Mouse (Mus musculus): ENCODE measurements around the gene Cacul1. TPM values are rescaled to one million over a fixed set of nuclear protein-coding genes. Genes with fewer than 3 reads are reported as not detected.

Gene Cacul1
- polyA plus RNA-seq, 1 experiment = 20.9 TPM

- Histone ChIP-seq H3K4me1 (ENCODE audit: control insufficient read depth, insufficient read depth, low read length) (no peaks in the 10 kb centered on the region), H3K4me3 (ENCODE audit: insufficient read depth, low read length) (no peak overlapping the region), H3K27ac (ENCODE audit: insufficient read depth, low read length) (no peak overlapping the region)
- TF ChIP-seq POLR2A (IDR thresholded peaks at IDR 0.05; ENCODE audit: extremely low read depth, insufficient read depth, low read length) (no peak), CTCF (IDR thresholded peaks at IDR 0.05; ENCODE audit: extremely low read depth, insufficient read depth, low read length) (no peak)
These were observed 80.6 kb downstream of the Cacul1 start for GRCm38 (mm10) chr19:60500209-60500608.

- Histone ChIP-seq H3K4me1 (ENCODE audit: control insufficient read depth, insufficient read depth, low read length) (no peaks in the 10 kb centered on the region), H3K27ac (ENCODE audit: insufficient read depth, low read length) (no peak overlapping the region), H3K4me3 (ENCODE audit: insufficient read depth, low read length) (no peak overlapping the region)
- TF ChIP-seq CTCF (IDR thresholded peaks at IDR 0.05; ENCODE audit: extremely low read depth, insufficient read depth, low read length) (no peak), POLR2A (IDR thresholded peaks at IDR 0.05; ENCODE audit: extremely low read depth, insufficient read depth, low read length) (no peak)
These were observed 83.7 kb downstream of the Cacul1 start for GRCm38 (mm10) chr19:60497171-60497570.

GRCm38 (mm10) chr19:60495772-60496171 lies 85.1 kb downstream of the Cacul1 start:
- H3K4me1 ChIP-seq (ENCODE audit: control insufficient read depth, insufficient read depth, low read length) = no peaks in the 10 kb centered on the region
- TF ChIP-seq CTCF (IDR thresholded peaks at IDR 0.05; ENCODE audit: extremely low read depth, insufficient read depth, low read length) (no peak), POLR2A (IDR thresholded peaks at IDR 0.05; ENCODE audit: extremely low read depth, insufficient read depth, low read length) (no peak)
- no peak overlapping the region for H3K27ac ChIP-seq (ENCODE audit: insufficient read depth, low read length)
- no peak overlapping the region for H3K4me3 ChIP-seq (ENCODE audit: insufficient read depth, low read length)

- Histone ChIP-seq H3K4me1 (ENCODE audit: control insufficient read depth, insufficient read depth, low read length) (no peaks in the 10 kb centered on the region), H3K27ac (ENCODE audit: insufficient read depth, low read length) (no peak overlapping the region), H3K4me3 (ENCODE audit: insufficient read depth, low read length) (no peak overlapping the region)
- TF ChIP-seq POLR2A (IDR thresholded peaks at IDR 0.05; ENCODE audit: extremely low read depth, insufficient read depth, low read length) (no peak), CTCF (IDR thresholded peaks at IDR 0.05; ENCODE audit: extremely low read depth, insufficient read depth, low read length) (no peak)
These were observed 91.3 kb downstream of the Cacul1 start for GRCm38 (mm10) chr19:60489566-60489965.

GRCm38 (mm10) chr19:60485261-60485660 lies 95.6 kb downstream of the Cacul1 start:
- H3K4me1 ChIP-seq (ENCODE audit: control insufficient read depth, insufficient read depth, low read length) = no peaks in the 10 kb centered on the region
- no peak overlapping the region for H3K27ac ChIP-seq (ENCODE audit: insufficient read depth, low read length)
- no peak overlapping the region for H3K4me3 ChIP-seq (ENCODE audit: insufficient read depth, low read length)
- TF ChIP-seq POLR2A (IDR thresholded peaks at IDR 0.05; ENCODE audit: extremely low read depth, insufficient read depth, low read length) (no peak), CTCF (IDR thresholded peaks at IDR 0.05; ENCODE audit: extremely low read depth, insufficient read depth, low read length) (no peak)

GRCm38 (mm10) chr19:60478859-60479258 lies 102.0 kb downstream of the Cacul1 start:
- Histone ChIP-seq H3K27ac (ENCODE audit: insufficient read depth, low read length) (no peak overlapping the region), H3K4me1 (ENCODE audit: control insufficient read depth, insufficient read depth, low read length) (no peaks in the 10 kb centered on the region), H3K4me3 (ENCODE audit: insufficient read depth, low read length) (no peak overlapping the region)
- TF ChIP-seq POLR2A (IDR thresholded peaks at IDR 0.05; ENCODE audit: extremely low read depth, insufficient read depth, low read length) = no peak
- TF ChIP-seq CTCF (IDR thresholded peaks at IDR 0.05; ENCODE audit: extremely low read depth, insufficient read depth, low read length) = no peak

GRCm38 (mm10) chr19:60477788-60478187 lies 103.0 kb downstream of the Cacul1 start:
- no peak overlapping the region for H3K4me3 ChIP-seq (ENCODE audit: insufficient read depth, low read length)
- TF ChIP-seq CTCF (IDR thresholded peaks at IDR 0.05; ENCODE audit: extremely low read depth, insufficient read depth, low read length) (no peak), POLR2A (IDR thresholded peaks at IDR 0.05; ENCODE audit: extremely low read depth, insufficient read depth, low read length) (no peak)
- no peaks in the 10 kb centered on the region for H3K4me1 ChIP-seq (ENCODE audit: control insufficient read depth, insufficient read depth, low read length)
- no peak overlapping the region for H3K27ac ChIP-seq (ENCODE audit: insufficient read depth, low read length)

Other genes starting within 250 kb of the Cacul1 start
- gene Prlhr, start 112.7 kb downstream of the Cacul1 start, polyA plus RNA-seq (2012; rRNA removed) = 0.06 TPM in 1 of 2 replicates, not detected in the other
- gene Nanos1, start 175.0 kb upstream of the Cacul1 start, polyA plus RNA-seq (2012; rRNA removed) = 17.2 and 18.0 TPM in 2 replicates
- gene Eif3a, start 209.6 kb upstream of the Cacul1 start, polyA plus RNA-seq (2012; rRNA removed) = 58.0 and 60.6 TPM in 2 replicates
- 44.2 and 46.3 TPM in 2 replicates for gene Fam45a, start 230.6 kb upstream of the Cacul1 start, polyA plus RNA-seq (2012; rRNA removed)